Comparison of ENCODE assay signal across 25 mouse cellular contexts in genomic region chr15:77533216-77533615, GRCm38 (mm10). TPM values are rescaled to one million over a fixed set of nuclear protein-coding genes. Genes with fewer than 3 reads are reported as not detected.
DNase-seq lines count a peak whose midpoint lies in the region; TF ChIP-seq lines count a peak whose summit lies in the region.
"Had no signal": no experiment of that assay in that cellular context is flagged by ENCODE, and none has a peak within 500 bp of the region (broad histone marks: within the 10 kb centered on the region; RNA-seq: fewer than 3 reads in every experiment).

Apol7c (minus strand) TSS chr15:77533316.

- H3K36me3 ChIP-seq in spleen, adult 2 months (ENCODE audit: control insufficient read depth, insufficient read depth, low read length) = no peaks in the 10 kb centered on the region
- no peaks in the 10 kb centered on the region for H3K36me3 ChIP-seq in small intestine, adult 2 months (ENCODE audit: control insufficient read depth, insufficient read depth, low read length)
- H3K36me3 ChIP-seq: embryonic facial prominence, embryonic 13.5 days; embryonic facial prominence, embryonic 15.5 days; forebrain, embryonic 10.5 days; forebrain, embryonic 12.5 days had no signal

- H3K27me3 ChIP-seq in spleen, adult 2 months (ENCODE audit: control insufficient read depth, insufficient read depth, low read length) = no peaks in the 10 kb centered on the region
- H3K27me3 ChIP-seq in small intestine, adult 2 months (ENCODE audit: control insufficient read depth, insufficient read depth, low read length) = no peaks in the 10 kb centered on the region
- H3K27me3 ChIP-seq: embryonic facial prominence, embryonic 13.5 days; embryonic facial prominence, embryonic 15.5 days; forebrain, embryonic 12.5 days had no signal

- no peaks in the 10 kb centered on the region for H3K4me1 ChIP-seq in spleen, adult 2 months (ENCODE audit: control insufficient read depth, insufficient read depth, insufficient read length)
- no peaks in the 10 kb centered on the region for H3K4me1 ChIP-seq in small intestine, adult 2 months (ENCODE audit: control insufficient read depth, insufficient read depth, insufficient read length, low read length)
- H3K4me1 ChIP-seq: embryonic facial prominence, embryonic 13.5 days; embryonic facial prominence, embryonic 15.5 days; forebrain, embryonic 10.5 days; forebrain, embryonic 12.5 days had no signal

- H3K27ac ChIP-seq in spleen, adult 2 months (ENCODE audit: insufficient read depth, low read length) = no peak within 1 kb of the TSS
- 0 out of 2 replicates have a peak within 1 kb of the TSS, but pooled peaks have one; percentile 7 for H3K27ac ChIP-seq in small intestine, adult 2 months (ENCODE audit: insufficient read depth, low read depth, low read length)
- H3K27ac ChIP-seq: embryonic facial prominence, embryonic 13.5 days; embryonic facial prominence, embryonic 15.5 days; forebrain, embryonic 10.5 days; forebrain, embryonic 12.5 days had no signal

- H3K4me3 ChIP-seq in spleen, adult 2 months (ENCODE audit: extremely low read depth, insufficient read depth, insufficient read length) = no peak within 1 kb of the TSS
- peak within 1 kb of the TSS; percentile 22; the same call in 1 of the 2 replicates for H3K4me3 ChIP-seq in small intestine, adult 2 months (ENCODE audit: low read depth, low read length)
- H3K4me3 ChIP-seq: embryonic facial prominence, embryonic 13.5 days; embryonic facial prominence, embryonic 15.5 days; erythroblast, embryonic 14.5 days; forebrain, embryonic 10.5 days; forebrain, embryonic 12.5 days had no signal

- no peak for DNase-seq in spleen, adult 2 months (ENCODE audit: low read depth in 1 of 2, low spot score in 2 of 2)
- DNase-seq in spleen, adult 12 weeks (ENCODE audit: low spot score) = no peak
- DNase-seq in thymus, postnatal 0 days (ENCODE audit: low spot score) = no peak
- no peak for DNase-seq in thymus, postnatal 14 days
- no peak for DNase-seq in kidney, adult 11 months
- DNase-seq: adrenal gland, adult 2 months; adrenal gland, postnatal 10 days; adrenal gland, postnatal 25 days; cerebellum, adult 11 months; cerebellum, adult 18-20 months; cerebellum, adult 8-10 months; cerebellum, adult 9-11 months; cerebellum, postnatal 14 days; cerebellum, postnatal 36 days; embryo, embryonic 11 days had no signal

- TF ChIP-seq CTCF in spleen, adult 2 months (IDR thresholded peaks at IDR 0.05; ENCODE audit: extremely low read depth, insufficient read depth, insufficient read length, insufficient replicate concordance) = no peak
- TF ChIP-seq CTCF in small intestine, adult 2 months (IDR thresholded peaks at IDR 0.05; ENCODE audit: extremely low read depth, insufficient read length, insufficient replicate concordance, low read depth, low read length) = no peak

- no peak for TF ChIP-seq POLR2A in spleen, adult 2 months (IDR thresholded peaks at IDR 0.05; ENCODE audit: low read depth, low read length)
- no peak for TF ChIP-seq POLR2A in small intestine, adult 2 months (IDR thresholded peaks at IDR 0.05; ENCODE audit: low read depth, low read length)

RNA-seq across cellular contexts. Expression of gene Apol7c, which starts in this region (rescaled TPM):
- polyA plus RNA-seq in spleen, adult 2 months (2012; rRNA removed) = 27.9 and 29.8 TPM in 2 replicates
- polyA plus RNA-seq in thymus, postnatal 0 days (2015; fragmentation: Nextera tagmentation; extraction: Ambion mirVana) = 11.8 and 13.3 TPM in 2 replicates
- 15.3 and 19.6 TPM in 2 replicates for polyA plus RNA-seq in small intestine, adult 2 months (2012; rRNA removed)
- polyA plus RNA-seq: adrenal gland, adult 2 months; brain, embryonic 14.5 days; C2C12; embryonic facial prominence, embryonic 11.5 days; embryonic facial prominence, embryonic 13.5 days; embryonic facial prominence, embryonic 15.5 days; erythroblast, embryonic 14.5 days; forebrain, embryonic 10.5 days; forebrain, embryonic 12.5 days; forebrain, embryonic 14.5 days had no signal
